Mouse (Mus musculus): ENCODE measurements around the gene Lsm10.

GRCm38 (mm10) chr4:126110374-126111152 is 14.1 kb downstream of the Lsm10 start:
- TF ChIP-seq CTCF (IDR thresholded peaks at IDR 0.05; ENCODE audit: control insufficient read depth, insufficient read depth, low read length) (0 out of 2 replicates have a peak, but pooled peaks have one; percentile 7), POLR2A (IDR thresholded peaks at IDR 0.05; ENCODE audit: borderline replicate concordance, control insufficient read depth, low read depth, low read length) (peak; percentile 76)

All from bone marrow, adult 2 months (tissue).